Mouse (Mus musculus) forebrain, embryonic 13.5 days (tissue): Measurements from ENCODE around the gene Homer3. TPM values are rescaled to one million over a fixed set of nuclear protein-coding genes. Genes with fewer than 3 reads are reported as not detected.

Experiments
- ATAC-seq: fragments of 200-750 bp; cut with Nextera tagmentation; 2 replicates; pipeline ENCODE4 v1.8.0; 2017
- H3K27ac ChIP-seq: fragments of 300-500 bp; sonication (generic); 2 replicates; pipeline ENCODE4 v1.5.1; 2015; ENCODE audit warnings: inconsistent platforms, mild to moderate bottlenecking, moderate library complexity
- H3K27me3 ChIP-seq: fragments of 300-500 bp; sonication (generic); 2 replicates; pipeline ENCODE4 v1.6.1; 2015; ENCODE audit warnings: mild to moderate bottlenecking, inconsistent platforms
- H3K36me3 ChIP-seq: fragments of 300-500 bp; sonication (generic); 2 replicates; pipeline ENCODE4 v1.6.1; 2015; ENCODE audit warnings: mild to moderate bottlenecking, inconsistent platforms; ENCODE audit not compliant: poor library complexity, severe bottlenecking
- H3K4me1 ChIP-seq: fragments of 300-500 bp; sonication (generic); 2 replicates; pipeline ENCODE4 v1.6.1; 2015; ENCODE audit warnings: inconsistent platforms
- H3K4me2 ChIP-seq: fragments of 300-500 bp; sonication (generic); 2 replicates; pipeline ENCODE4 v1.6.1; 2015; ENCODE audit warnings: inconsistent platforms, mild to moderate bottlenecking, moderate library complexity
- H3K4me3 ChIP-seq: fragments of 300-500 bp; sonication (generic); 2 replicates; pipeline ENCODE4 v1.5.1; 2015; ENCODE audit warnings: mild to moderate bottlenecking, inconsistent platforms
- H3K9ac ChIP-seq: fragments of 300-500 bp; sonication (generic); 2 replicates; pipeline ENCODE4 v1.6.1; 2015; ENCODE audit warnings: mild to moderate bottlenecking, inconsistent platforms
- H3K9me3 ChIP-seq: fragments of 300-500 bp; sonication (generic); replicated peaks from 2 replicates; pipeline ENCODE4 v1.6.1; 2016; ENCODE audit warnings: inconsistent platforms
- WGBS: fragments of 180-500 bp; shearing (Covaris S2); methylation state at CpG from one replicate; pipeline ENCODE4 v1.1.7; 2015; 5-methylcytosine and 5-hydroxymethylcytosine counted together
- polyA plus RNA-seq: library from polyadenylated mRNA; unstranded; fragments of >200 nt; fragmentation: Nextera tagmentation; extraction: Ambion mirVana; gene quantifications from 2 replicates; pipeline ENCODE4 v1.2.1, GENCODE M21; 2015

Gene Homer3
- polyA plus RNA-seq, 1 experiment from 2014 or later = 65.0 TPM

- no peak overlapping the region for H3K4me2 ChIP-seq
- peaks cover 80% of the 10 kb centered on the region for H3K36me3 ChIP-seq
- H3K4me1 ChIP-seq = peaks cover 31% of the 10 kb centered on the region
- ATAC-seq = no peak
- 97% methylated on average over 6 of the region's 6 CpGs for WGBS
- no peak overlapping the region for H3K9ac ChIP-seq
- 0 out of 2 replicates have a peak, but pooled peaks cover 5% of the 10 kb centered on the region for H3K27me3 ChIP-seq
- H3K4me3 ChIP-seq = no peak overlapping the region
- H3K9me3 ChIP-seq = no peaks in the 10 kb centered on the region
- H3K27ac ChIP-seq = no peak overlapping the region
These were observed 44.9 kb downstream of the Homer3 start for GRCm38 (mm10) chr8:70327512-70327911.

GRCm38 (mm10) chr8:70329124-70329834 is 46.7 kb downstream of the Homer3 start, which contains the start of gene Gdf1:
Gdf1 (plus strand) TSS chr8:70329817.
- no peaks in the 10 kb centered on the region for H3K9me3 ChIP-seq
- no peak within 1 kb of the TSS for H3K4me3 ChIP-seq
- H3K4me2 ChIP-seq = peak within 1 kb of the TSS; percentile 44
- H3K27me3 ChIP-seq = 0 out of 2 replicates have a peak, but pooled peaks cover 5% of the 10 kb centered on the region
- ATAC-seq = no peak
- H3K36me3 ChIP-seq = peaks cover 84% of the 10 kb centered on the region
- WGBS = 30% methylated on average over 14 of the region's 14 CpGs
- peaks cover 33% of the 10 kb centered on the region for H3K4me1 ChIP-seq
- no peak within 1 kb of the TSS for H3K27ac ChIP-seq
- peak within 1 kb of the TSS; percentile 47 for H3K9ac ChIP-seq

- H3K4me3 ChIP-seq = no peak overlapping the region
- no peaks in the 10 kb centered on the region for H3K9me3 ChIP-seq
- no peak overlapping the region for H3K27ac ChIP-seq
- peak overlapping the region; percentile 47 for H3K9ac ChIP-seq
- 0 out of 2 replicates have a peak, but pooled peaks cover 5% of the 10 kb centered on the region for H3K27me3 ChIP-seq
- no peak for ATAC-seq
- WGBS = 9% methylated on average over 45 of the region's 45 CpGs
- peak overlapping the region; percentile 44 for H3K4me2 ChIP-seq
- peaks cover 33% of the 10 kb centered on the region for H3K4me1 ChIP-seq
- peaks cover 87% of the 10 kb centered on the region for H3K36me3 ChIP-seq
These were observed 47.5 kb downstream of the Homer3 start for GRCm38 (mm10) chr8:70329835-70330740.

DNA sequence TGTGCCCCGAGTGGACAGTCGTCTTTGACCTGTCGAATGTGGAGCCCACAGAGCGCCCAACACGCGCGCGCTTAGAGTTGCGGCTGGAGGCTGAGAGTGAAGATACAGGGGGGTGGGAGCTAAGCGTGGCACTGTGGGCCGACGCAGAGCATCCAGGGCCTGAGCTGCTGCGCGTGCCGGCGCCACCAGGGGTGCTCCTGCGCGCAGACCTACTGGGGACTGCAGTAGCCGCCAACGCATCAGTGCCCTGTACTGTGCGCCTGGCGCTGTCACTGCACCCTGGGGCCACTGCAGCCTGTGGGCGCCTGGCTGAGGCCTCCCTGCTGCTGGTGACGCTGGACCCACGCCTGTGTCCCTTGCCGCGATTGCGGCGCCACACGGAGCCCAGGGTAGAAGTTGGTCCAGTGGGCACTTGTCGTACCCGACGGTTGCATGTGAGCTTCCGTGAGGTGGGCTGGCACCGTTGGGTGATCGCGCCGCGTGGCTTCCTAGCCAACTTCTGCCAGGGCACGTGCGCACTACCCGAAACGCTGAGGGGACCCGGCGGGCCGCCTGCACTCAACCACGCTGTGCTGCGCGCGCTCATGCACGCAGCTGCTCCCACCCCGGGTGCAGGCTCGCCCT is 48.2 kb downstream of the Homer3 start:
- peak overlapping the region; percentile 47 for H3K9ac ChIP-seq
- ATAC-seq = peak; percentile 81
- H3K4me2 ChIP-seq = peak overlapping the region; percentile 44
- H3K4me3 ChIP-seq = 0 out of 2 replicates have a peak overlapping the region, but pooled peaks have one; percentile 0
- peaks cover 89% of the 10 kb centered on the region for H3K36me3 ChIP-seq
- H3K27me3 ChIP-seq = 0 out of 2 replicates have a peak, but pooled peaks cover 5% of the 10 kb centered on the region
- 30% methylated on average over 53 of the region's 53 CpGs for WGBS
- H3K4me1 ChIP-seq = peaks cover 33% of the 10 kb centered on the region
- H3K27ac ChIP-seq = 0 out of 2 replicates have a peak overlapping the region, but pooled peaks have one; percentile 10
- H3K9me3 ChIP-seq = no peaks in the 10 kb centered on the region

DNA sequence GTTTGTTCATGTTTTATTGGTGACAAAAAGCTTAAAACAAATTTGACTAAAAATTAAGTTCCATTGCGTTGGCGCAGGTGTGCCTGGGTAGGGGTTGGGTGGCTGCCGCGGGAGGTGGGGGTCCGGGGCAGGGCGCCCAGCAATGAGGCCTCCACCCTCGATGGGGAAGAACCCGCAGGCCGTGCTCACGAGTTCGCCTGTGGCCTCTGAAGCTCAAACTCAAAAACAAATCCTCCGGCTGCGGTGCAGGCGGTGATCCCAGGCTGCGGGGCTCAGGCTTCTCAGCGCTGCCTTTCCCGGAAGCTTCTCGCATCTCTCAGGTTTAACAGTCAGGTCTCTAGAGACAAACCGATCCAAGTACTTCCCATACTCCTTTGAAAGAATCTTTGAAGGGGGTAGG is 48.9 kb downstream of the Homer3 start:
- Histone ChIP-seq H3K27ac (0 out of 2 replicates have a peak overlapping the region, but pooled peaks have one; percentile 10), H3K4me2 (no peak overlapping the region), H3K9me3 (no peaks in the 10 kb centered on the region), H3K4me1 (peaks cover 33% of the 10 kb centered on the region), H3K27me3 (0 out of 2 replicates have a peak, but pooled peaks cover 5% of the 10 kb centered on the region), H3K36me3 (peaks cover 94% of the 10 kb centered on the region), H3K4me3 (no peak overlapping the region), H3K9ac (no peak overlapping the region)
- WGBS = 66% methylated on average over 19 of the region's 19 CpGs
- ATAC-seq = no peak

- Histone ChIP-seq H3K9me3 (no peaks in the 10 kb centered on the region), H3K4me3 (no peak overlapping the region), H3K27me3 (0 out of 2 replicates have a peak, but pooled peaks cover 5% of the 10 kb centered on the region), H3K27ac (peak overlapping the region; percentile 51; the same call in 1 of the 2 replicates), H3K9ac (peak overlapping the region; percentile 43), H3K4me2 (peak overlapping the region; percentile 33), H3K36me3 (peaks cover 95% of the 10 kb centered on the region), H3K4me1 (peaks cover 33% of the 10 kb centered on the region)
- WGBS = 22% methylated on average over 41 of the region's 41 CpGs
- ATAC-seq = peak; percentile 75
These were observed 49.6 kb downstream of the Homer3 start for GRCm38 (mm10) chr8:70332070-70332877.

DNA sequence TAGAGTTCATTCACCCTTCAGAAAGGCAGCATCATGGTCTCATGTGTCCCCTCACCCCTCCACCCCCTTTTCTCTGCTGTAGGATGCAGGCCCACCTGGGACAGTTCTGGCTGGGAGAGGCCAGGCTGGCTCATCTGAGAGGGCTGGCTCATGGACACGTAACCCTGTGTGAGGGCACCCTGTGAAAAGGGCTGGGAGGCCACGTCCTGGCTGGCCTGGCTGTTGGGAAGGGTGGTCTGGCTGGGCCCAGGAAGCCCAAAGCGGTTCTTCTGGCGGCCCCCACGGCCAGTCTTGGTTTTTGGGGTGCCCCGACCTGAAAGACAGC is 50.2 kb downstream of the Homer3 start:
- 98% methylated on average over 6 of the region's 6 CpGs for whole genome bisulfite sequencing
- no peak for ATAC-seq
- H3K4me2 ChIP-seq = no peak overlapping the region
- no peak overlapping the region for H3K9ac ChIP-seq
- no peak overlapping the region for H3K4me3 ChIP-seq
- peaks cover 96% of the 10 kb centered on the region for H3K36me3 ChIP-seq
- 0 out of 2 replicates have a peak, but pooled peaks cover 5% of the 10 kb centered on the region for H3K27me3 ChIP-seq
- H3K9me3 ChIP-seq = no peaks in the 10 kb centered on the region
- no peak overlapping the region for H3K27ac ChIP-seq
- H3K4me1 ChIP-seq = peaks cover 33% of the 10 kb centered on the region

- Histone ChIP-seq H3K4me3 (no peak overlapping the region), H3K4me1 (peaks cover 9% of the 10 kb centered on the region), H3K27ac (no peak overlapping the region), H3K27me3 (no peaks in the 10 kb centered on the region), H3K4me2 (no peak overlapping the region), H3K36me3 (peaks cover 100% of the 10 kb centered on the region), H3K9me3 (no peaks in the 10 kb centered on the region), H3K9ac (no peak overlapping the region)
- no peak for ATAC-seq
- WGBS = 94% methylated on average over 7 of the region's 7 CpGs
These were observed 56.3 kb downstream of the Homer3 start for GRCm38 (mm10) chr8:70338931-70339330.

GRCm38 (mm10) chr8:70340659-70341058 is 58.0 kb downstream of the Homer3 start:
- Histone ChIP-seq H3K4me1 (peaks cover 9% of the 10 kb centered on the region), H3K27ac (no peak overlapping the region), H3K4me2 (no peak overlapping the region), H3K36me3 (peaks cover 85% of the 10 kb centered on the region), H3K9ac (no peak overlapping the region), H3K9me3 (no peaks in the 10 kb centered on the region), H3K4me3 (no peak overlapping the region), H3K27me3 (no peaks in the 10 kb centered on the region)
- ATAC-seq = no peak
- 95% methylated on average over 7 of the region's 7 CpGs for WGBS

DNA sequence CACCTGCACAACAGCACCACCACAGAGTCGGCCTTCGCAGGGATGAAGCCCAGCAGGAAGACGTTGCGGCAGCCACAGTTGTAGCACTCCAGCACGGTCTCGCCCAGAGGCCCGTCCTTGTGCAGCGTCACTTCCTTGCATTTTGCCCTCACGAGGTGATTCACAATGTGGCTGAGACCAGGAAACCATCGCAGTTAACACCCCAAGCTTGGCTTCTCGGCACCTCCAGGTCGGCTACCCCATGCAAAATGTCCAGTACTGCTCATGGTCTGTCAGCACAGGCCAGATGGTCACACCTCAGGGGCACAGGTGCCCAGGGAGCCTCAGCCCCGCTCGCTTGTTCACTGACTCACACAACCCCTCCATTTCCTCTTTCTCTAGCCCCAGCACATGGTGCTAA is 59.4 kb downstream of the Homer3 start:
- peaks cover 80% of the 10 kb centered on the region for H3K36me3 ChIP-seq
- no peak for ATAC-seq
- H3K27me3 ChIP-seq = no peaks in the 10 kb centered on the region
- no peak overlapping the region for H3K27ac ChIP-seq
- no peak overlapping the region for H3K9ac ChIP-seq
- no peaks in the 10 kb centered on the region for H3K9me3 ChIP-seq
- H3K4me2 ChIP-seq = no peak overlapping the region
- H3K4me1 ChIP-seq = peaks cover 9% of the 10 kb centered on the region
- H3K4me3 ChIP-seq = no peak overlapping the region
- WGBS = 93% methylated on average over 14 of the region's 14 CpGs

DNA sequence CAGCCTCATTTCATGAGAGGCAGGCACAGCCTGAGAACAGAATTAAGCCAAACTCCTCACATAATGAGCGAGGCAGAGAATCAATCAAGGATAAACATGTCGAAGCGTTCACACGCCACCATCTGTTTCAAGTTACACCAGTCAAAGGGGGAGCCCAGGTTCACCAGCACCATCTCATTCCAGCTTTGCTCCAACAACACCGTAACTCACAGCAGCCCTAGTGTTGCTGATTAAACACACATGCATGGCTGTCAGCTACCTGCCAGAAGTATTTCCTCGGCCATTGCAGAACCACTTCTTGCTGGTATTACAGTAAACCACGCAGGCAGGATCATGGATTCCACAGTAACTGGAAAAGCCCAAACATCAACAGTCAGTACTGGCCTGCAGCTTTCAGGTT is 60.4 kb downstream of the Homer3 start:
- peaks cover 80% of the 10 kb centered on the region for H3K36me3 ChIP-seq
- H3K9ac ChIP-seq = 0 out of 2 replicates have a peak overlapping the region, but pooled peaks have one; percentile 6
- H3K4me3 ChIP-seq = no peak overlapping the region
- ATAC-seq = no peak; the same call in 1 of the 2 replicates
- no peaks in the 10 kb centered on the region for H3K9me3 ChIP-seq
- H3K27me3 ChIP-seq = no peaks in the 10 kb centered on the region
- WGBS = 78% methylated on average over 7 of the region's 7 CpGs
- H3K4me1 ChIP-seq = peaks cover 15% of the 10 kb centered on the region
- H3K4me2 ChIP-seq = no peak overlapping the region
- 0 out of 2 replicates have a peak overlapping the region, but pooled peaks have one; percentile 10 for H3K27ac ChIP-seq
